ENCODE assay signal across 15 mouse cellular contexts in the genomic region with DNA sequence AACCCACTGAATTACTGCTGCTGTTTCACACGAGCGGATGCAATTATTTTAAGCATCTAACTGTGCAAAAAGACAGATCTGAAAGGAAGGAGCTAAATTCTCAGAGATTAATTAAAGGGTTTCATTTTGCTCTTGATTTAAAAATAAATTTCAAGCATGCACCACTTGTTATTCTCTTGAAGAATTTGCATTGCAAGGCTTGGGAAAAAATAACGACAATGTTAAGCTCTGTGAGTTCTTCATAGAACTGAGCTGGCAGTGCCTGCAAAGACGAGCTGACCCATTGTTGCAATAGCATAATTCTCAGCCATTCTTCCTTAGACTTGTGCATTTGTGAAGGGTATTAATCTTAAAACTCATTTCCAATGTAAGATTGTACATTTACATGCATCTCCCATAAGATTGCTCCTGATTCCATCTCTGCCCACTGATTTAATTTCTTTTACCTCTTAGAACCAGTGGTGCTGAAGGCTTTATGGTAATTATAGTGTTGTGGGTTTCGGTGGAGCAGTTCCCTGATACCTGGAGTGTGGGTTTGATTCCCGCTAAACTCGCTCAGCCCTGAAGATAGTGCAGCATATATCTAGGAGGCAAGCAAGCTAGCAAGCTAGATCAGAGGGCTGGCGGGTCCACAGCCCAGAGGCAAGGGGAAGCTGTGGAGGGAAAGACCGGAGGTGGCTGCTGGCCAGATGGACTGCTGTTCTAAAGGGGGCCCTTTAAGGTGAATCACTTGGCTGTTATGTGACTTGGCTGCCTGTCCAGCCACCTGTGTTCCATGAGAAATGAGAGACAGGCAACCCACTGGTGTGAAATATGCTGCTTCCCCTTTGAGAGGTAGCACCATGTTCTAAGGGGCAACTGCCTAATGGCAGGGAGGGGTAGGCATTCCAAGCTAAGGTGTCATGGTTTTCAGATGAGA.
A peak's percentile ranks its signal among the peaks of the same experiment; 100 is the strongest.
DNase-seq lines count a peak whose midpoint lies in the region; ATAC-seq and TF ChIP-seq lines count a peak whose summit lies in the region.
"Had no signal": no experiment of that assay in that cellular context is flagged by ENCODE, and none has a peak within 500 bp of the region (broad histone marks: within the 10 kb centered on the region; RNA-seq: fewer than 3 reads in every experiment).

No protein-coding gene starts in this region.

- DNase-seq in layer of hippocampus, adult 2 months (ENCODE audit: low spot score in 2 of 2), result no peak
- DNase-seq in layer of hippocampus, adult 9-11 months, result no peak
- peak; percentile 62 to 64 for DNase-seq in cerebellum, adult 18-20 months
- peak; percentile 68 for DNase-seq in cerebellum, adult 9-11 months
- DNase-seq in embryo, embryonic 9.5 days (ENCODE audit: extremely low spot score), result no peak
- DNase-seq: gastrocnemius, postnatal 36 days; kidney, adult 11 months; kidney, postnatal 4 days; liver had no signal

- H3K4me2 ChIP-seq in neural tube, embryonic 13.5 days, result no peak overlapping the region
- H3K4me2 ChIP-seq in intestine, embryonic 15.5 days (replicated peaks), result no peak overlapping the region
- H3K4me2 ChIP-seq: embryonic facial prominence, embryonic 13.5 days; lung, embryonic 15.5 days had no signal

- ATAC-seq in neural tube, embryonic 13.5 days (ENCODE audit: low read depth), result peak; percentile 47; the same call in 1 of the 2 replicates
- ATAC-seq in intestine, embryonic 15.5 days, result no peak
- ATAC-seq: forebrain, embryonic 16.5 days had no signal

- no peaks in the 10 kb centered on the region for H3K36me3 ChIP-seq in neural tube, embryonic 13.5 days
- no peaks in the 10 kb centered on the region for H3K36me3 ChIP-seq in intestine, embryonic 15.5 days
- H3K36me3 ChIP-seq: embryonic facial prominence, embryonic 13.5 days; lung, embryonic 15.5 days had no signal

- WGBS in neural tube, embryonic 13.5 days, result 58% methylated on average over 9 of the region's 9 CpGs
- WGBS in intestine, embryonic 15.5 days, result 76% methylated on average over 9 of the region's 9 CpGs

- peak overlapping the region; percentile 66; the same call in 1 of the 2 replicates for H3K27ac ChIP-seq in layer of hippocampus, adult 2 months
- peak overlapping the region; percentile 86 for H3K27ac ChIP-seq in neural tube, embryonic 13.5 days (replicated peaks)
- H3K27ac ChIP-seq in intestine, embryonic 15.5 days, result no peak overlapping the region
- H3K27ac ChIP-seq: embryonic facial prominence, embryonic 13.5 days; lung, embryonic 15.5 days had no signal

- H3K9me3 ChIP-seq in neural tube, embryonic 13.5 days, result no peaks in the 10 kb centered on the region
- H3K9me3 ChIP-seq in intestine, embryonic 15.5 days, result no peaks in the 10 kb centered on the region
- H3K9me3 ChIP-seq: embryonic facial prominence, embryonic 13.5 days; lung, embryonic 15.5 days had no signal

- TF ChIP-seq CTCF in layer of hippocampus, adult 2 months (conservative IDR thresholded peaks at IDR 0.05), result no peak

- no peak overlapping the region for H3K9ac ChIP-seq in neural tube, embryonic 13.5 days
- no peak overlapping the region for H3K9ac ChIP-seq in intestine, embryonic 15.5 days
- H3K9ac ChIP-seq: embryonic facial prominence, embryonic 13.5 days; lung, embryonic 15.5 days had no signal

- H3K4me3 ChIP-seq in layer of hippocampus, adult 2 months, result no peak overlapping the region
- H3K4me3 ChIP-seq in neural tube, embryonic 13.5 days, result no peak overlapping the region
- H3K4me3 ChIP-seq in intestine, embryonic 15.5 days (replicated peaks), result no peak overlapping the region
- H3K4me3 ChIP-seq: embryonic facial prominence, embryonic 13.5 days; lung, embryonic 15.5 days had no signal

- peaks cover 35% of the 10 kb centered on the region for H3K4me1 ChIP-seq in neural tube, embryonic 13.5 days (replicated peaks)
- no peaks in the 10 kb centered on the region for H3K4me1 ChIP-seq in intestine, embryonic 15.5 days (replicated peaks)
- H3K4me1 ChIP-seq: embryonic facial prominence, embryonic 13.5 days; lung, embryonic 15.5 days had no signal

- H3K27me3 ChIP-seq in neural tube, embryonic 13.5 days, result no peaks in the 10 kb centered on the region
- H3K27me3 ChIP-seq in intestine, embryonic 15.5 days (replicated peaks), result no peaks in the 10 kb centered on the region
- H3K27me3 ChIP-seq: CH12.LX; embryonic facial prominence, embryonic 13.5 days; lung, embryonic 15.5 days had no signal

Comparison
In these comparisons a context has a peak if more than half of its experiments do, and no peak if none do; other contexts are left out.
1. DNase-seq: peak in cerebellum, adult 18-20 months (2 of 2) and cerebellum, adult 9-11 months (single experiment); none in layer of hippocampus, adult 2 months (0 of 2), layer of hippocampus, adult 9-11 months (single experiment) and embryo, embryonic 9.5 days (single experiment).